Mouse (Mus musculus) thymus, adult 2 months (tissue): ENCODE measurements around the gene Cdt1.

Source experiments
- CTCF ChIP-seq: fragments of 200-500 bp; IDR thresholded peaks from 2 replicates; pipeline ENCODE4 v1.5.1; 2012; ENCODE audit warnings: mild to moderate bottlenecking, control low read depth, low read length, moderate library complexity, borderline replicate concordance; ENCODE audit not compliant: control insufficient read depth, poor library complexity, insufficient read depth; ENCODE audit errors: extremely low read depth
- POLR2A ChIP-seq: fragments of 200-500 bp; IDR thresholded peaks from 2 replicates; pipeline ENCODE4 v1.6.1; 2012; ENCODE audit warnings: mild to moderate bottlenecking, low read length, control low read depth, moderate library complexity; ENCODE audit not compliant: control insufficient read depth, poor library complexity, insufficient read depth; ENCODE audit errors: extremely low read depth

- no peak for TF ChIP-seq POLR2A
- TF ChIP-seq CTCF = no peak
Measured at GRCm38 (mm10) chr8:122527937-122528336, 39.9 kb upstream of the Cdt1 start.
